Mouse (Mus musculus) heart, postnatal 0 days (tissue): ENCODE measurements around the gene Gtpbp1.

ENCODE experiments used
- CTCF ChIP-seq: IDR thresholded peaks from 2 replicates; pipeline ENCODE4 v1.5.1; 2016; ENCODE audit warnings: antibody characterized with exemption, control low read depth, low read depth
- EP300 ChIP-seq: IDR thresholded peaks from 2 replicates; pipeline ENCODE4 v1.6.1; 2016; ENCODE audit warnings: antibody characterized with exemption, low read depth

- TF ChIP-seq EP300, result no peak
- no peak for TF ChIP-seq CTCF
Observed at GRCm38 (mm10) chr15:79658531-79659375, 31.9 kb upstream of the Gtpbp1 start, which contains the start of the genes Fam227a and Cby1.
